Mouse (Mus musculus) liver, postnatal 0 days (tissue): ENCODE measurements at regions not wholly inside any gene's neighbourhood (a gene's known extent, or its start where the extent isn't known, plus 50 kb on each side); places are given as distances from the start of the nearest gene placed in this dataset.

Experiments used
- CTCF ChIP-seq: sonication (generic); IDR thresholded peaks from 2 replicates; pipeline ENCODE4 v1.5.1; 2016; ENCODE audit warnings: antibody characterized with exemption, low read depth
- EP300 ChIP-seq: IDR thresholded peaks from 2 replicates; pipeline ENCODE4 v1.6.1; 2016; ENCODE audit warnings: antibody characterized with exemption, low read depth, mild to moderate bottlenecking

DNA sequence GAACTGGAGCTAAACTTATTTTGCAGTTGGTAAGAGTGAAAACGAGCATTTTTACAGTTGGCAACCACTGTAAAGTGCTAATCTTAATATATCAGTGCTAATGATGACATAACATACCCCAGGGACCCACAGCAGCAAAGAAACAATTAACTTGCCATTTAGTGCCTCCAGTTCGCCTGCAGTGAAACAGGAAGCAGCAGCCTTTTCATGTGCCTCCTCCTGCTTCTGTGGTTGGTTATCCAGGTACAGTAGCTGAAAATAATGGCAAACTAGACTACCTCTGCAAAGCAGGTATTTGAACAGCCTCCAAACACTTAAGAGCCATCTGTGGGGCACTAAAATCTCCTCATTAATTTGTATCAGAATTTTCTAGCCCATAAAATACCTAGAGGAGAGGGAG lies 584.8 kb upstream of the Pfkp start:
- TF ChIP-seq CTCF: no peak
- TF ChIP-seq EP300: no peak
